Mouse (Mus musculus) thymus, postnatal 25 days (tissue): ENCODE measurements at regions not wholly inside any gene's neighbourhood (a gene's known extent, or its start where the extent isn't known, plus 50 kb on each side); places are given as distances from the start of the nearest gene placed in this dataset.

Source experiments
- DNase-seq: peaks from one replicate; pipeline ENCODE4 v3.0.0; 2022

GRCm38 (mm10) chr5:43139813-43140212 is 93.2 kb upstream of the Cpeb2 start:
- DNase-seq = no peak

DNA sequence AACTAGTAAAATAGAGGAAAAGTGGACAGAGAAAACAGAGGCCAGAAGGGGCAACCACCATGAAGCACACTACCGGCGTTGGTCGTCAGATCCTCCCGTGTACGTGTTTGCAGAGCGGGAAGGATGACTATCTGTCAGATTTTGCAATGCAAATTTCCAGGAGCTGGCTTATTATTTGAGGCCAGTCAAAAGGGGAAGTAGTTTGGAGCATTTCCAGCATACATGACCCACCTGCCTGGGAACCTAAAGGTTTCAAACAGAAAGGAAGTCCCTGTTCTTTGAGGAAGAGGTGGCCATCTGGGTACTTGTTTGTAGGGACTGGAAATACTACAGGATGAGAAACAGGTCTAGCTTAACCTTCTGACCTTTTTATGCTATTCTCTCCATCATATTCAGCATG is 87.0 kb upstream of the Cpeb2 start:
- DNase-seq = no peak

GRCm38 (mm10) chr5:43146928-43147327 is 86.0 kb upstream of the Cpeb2 start:
- DNase-seq = no peak

DNA sequence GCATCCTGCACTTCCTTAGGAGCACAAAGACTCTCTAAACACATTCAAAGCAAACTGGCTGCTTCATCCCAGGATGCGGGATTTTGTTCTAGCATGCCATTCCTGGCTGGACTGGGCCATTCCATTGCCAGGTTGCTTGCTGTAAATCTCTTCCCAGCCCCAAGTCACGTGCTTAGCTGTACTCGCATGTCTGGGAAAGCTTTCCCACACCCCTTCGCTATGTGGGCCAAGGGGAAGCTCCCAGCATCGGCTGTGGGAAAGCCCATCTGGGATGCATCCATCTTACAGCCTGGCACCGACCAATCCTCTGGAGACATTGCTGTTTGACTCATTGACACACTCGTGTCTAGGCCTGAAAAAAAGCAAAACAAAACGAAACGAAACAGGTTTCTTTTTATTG is 84.5 kb upstream of the Cpeb2 start:
- no peak for DNase-seq

GRCm38 (mm10) chr5:43149559-43149958 is 83.4 kb upstream of the Cpeb2 start:
- no peak for DNase-seq

GRCm38 (mm10) chr5:43151099-43151774 is 81.7 kb upstream of the Cpeb2 start:
- DNase-seq = no peak

- no peak for DNase-seq
Measured at GRCm38 (mm10) chr5:43152119-43152611, 80.8 kb upstream of the Cpeb2 start.

- DNase-seq = no peak
Measured at GRCm38 (mm10) chr5:43152881-43153280, 80.1 kb upstream of the Cpeb2 start.

- DNase-seq = no peak
Measured at GRCm38 (mm10) chr5:43156771-43157170, 76.2 kb upstream of the Cpeb2 start.

- DNase-seq = no peak
Measured at GRCm38 (mm10) chr5:43160140-43160539, 72.8 kb upstream of the Cpeb2 start.

GRCm38 (mm10) chr5:43181475-43181874 is 51.5 kb upstream of the Cpeb2 start:
- DNase-seq = no peak
